Mouse (Mus musculus): ENCODE data around the gene Arhgap35.
"Not testable (repeated sequence)": the region's sequence is repeated elsewhere in the genome, so short reads cannot be mapped to it uniquely, and the experiment has no call there.

Gene Arhgap35

DNA sequence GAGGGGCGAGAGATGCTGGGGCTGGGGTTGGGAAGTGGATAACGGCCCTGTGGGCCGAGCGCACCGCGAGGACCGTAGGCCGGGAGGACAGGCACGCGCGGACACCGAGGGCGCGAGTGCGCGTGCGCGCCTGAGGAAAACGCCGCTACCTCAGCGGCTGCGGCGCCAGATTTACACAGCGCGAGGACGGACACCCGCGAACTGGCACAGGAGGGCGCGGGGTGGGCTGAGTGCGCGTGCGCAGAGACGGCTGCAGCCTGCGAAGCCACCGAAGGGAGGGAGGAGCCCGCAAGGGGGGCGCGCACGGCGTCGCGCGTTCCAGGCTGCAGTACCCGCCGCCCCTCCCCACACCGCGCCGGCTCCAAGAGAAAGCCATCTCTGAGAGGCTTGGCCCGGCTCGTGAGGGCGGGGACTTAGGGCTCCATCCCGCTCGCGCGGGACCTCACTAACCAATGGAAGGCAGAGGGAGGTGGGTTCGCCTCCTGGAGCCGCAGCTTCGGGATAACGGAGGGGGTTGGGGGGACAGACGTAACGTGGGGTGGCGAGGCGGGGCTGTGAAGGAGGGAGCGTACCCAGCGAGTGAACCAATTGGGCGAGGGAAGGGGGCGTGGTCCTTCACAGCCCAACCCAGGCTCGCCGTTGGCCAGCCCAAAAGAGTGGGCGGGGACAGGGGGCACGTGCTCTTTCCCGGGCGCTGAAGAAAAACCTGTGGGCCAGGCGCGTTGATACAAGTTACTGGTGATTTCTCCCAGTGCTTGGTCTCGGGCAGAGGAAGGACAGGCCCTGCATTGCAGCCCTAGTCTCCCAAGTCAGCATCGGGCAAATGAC lies at the start of gene Arhgap35:
Arhgap35 (minus strand) TSS at position 106 of the 828 bp plus-strand sequence.
- in situ Hi-C loops (cut with MboI; ENCODE audit: low pct_unique_long_range_greater_than_20kb in 1 of 2, low sequenced_read_pairs in 2 of 2, unreplicated experiment in 1 of 2), result no loop called here

DNA sequence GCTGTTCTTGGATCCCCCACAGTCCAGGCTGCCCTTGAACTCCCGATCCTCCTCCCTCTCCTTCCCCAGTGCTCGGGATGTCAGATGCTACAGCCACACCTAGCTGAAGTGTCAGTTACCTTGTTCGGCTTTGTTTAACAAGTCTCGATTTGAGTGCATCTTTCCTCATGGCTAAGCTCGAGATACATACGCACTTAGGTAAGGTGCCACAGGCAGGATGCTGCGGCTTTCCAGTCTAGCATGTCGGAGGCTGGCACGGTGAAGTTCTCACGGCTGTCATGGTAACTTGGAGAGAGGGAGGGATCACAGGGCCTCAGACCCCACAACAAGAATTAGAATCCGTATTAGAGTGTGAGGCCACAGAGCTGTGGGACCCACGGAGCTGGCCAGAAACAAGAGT lies 29.5 kb upstream of the Arhgap35 start:
- in situ Hi-C loops (cut with MboI; ENCODE audit: low pct_unique_long_range_greater_than_20kb in 1 of 2, low sequenced_read_pairs in 2 of 2, unreplicated experiment in 1 of 2), result no loop called here

DNA sequence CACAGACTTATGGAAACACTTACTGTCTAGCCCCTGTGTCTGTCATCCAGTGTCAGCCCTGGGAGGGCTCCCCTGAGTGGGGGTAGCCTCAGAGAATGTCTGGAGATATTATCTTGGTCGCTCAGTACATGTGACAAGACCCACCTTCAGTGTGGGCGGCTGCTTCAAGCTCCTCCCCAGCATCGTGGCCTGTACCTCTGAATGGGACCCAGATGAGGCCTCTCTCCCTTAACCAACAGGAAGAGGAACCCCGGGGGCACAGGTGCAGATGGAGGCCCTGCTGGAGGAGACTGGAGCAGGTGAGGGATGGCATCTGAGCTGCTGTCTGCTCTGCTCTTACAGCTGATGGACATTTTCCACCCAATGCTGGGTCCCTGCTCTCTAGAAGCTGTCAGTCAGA lies 28.3 kb upstream of the Arhgap35 start:
- in situ Hi-C loops (cut with MboI; ENCODE audit: low pct_unique_long_range_greater_than_20kb in 1 of 2, low sequenced_read_pairs in 2 of 2, unreplicated experiment in 1 of 2), result not testable (repeated sequence)

DNA sequence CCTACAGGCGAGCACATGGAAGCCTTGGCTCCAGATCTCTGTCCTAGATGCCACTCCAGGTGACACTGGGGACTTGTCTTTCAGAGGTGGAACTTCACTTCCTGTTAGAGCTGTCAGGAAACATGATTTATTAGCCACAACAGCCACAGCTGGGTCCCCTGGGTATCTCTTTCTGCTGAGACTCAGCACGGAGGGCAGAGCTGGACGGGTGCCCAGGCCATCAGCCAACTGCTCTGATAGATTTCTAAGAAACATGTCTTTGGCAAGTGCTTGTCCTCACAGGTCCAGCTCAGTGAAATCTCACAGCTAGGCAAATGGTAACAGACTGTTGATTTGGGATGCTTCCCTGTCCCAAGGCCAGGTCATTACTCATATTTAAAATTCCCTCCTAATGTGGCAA lies 24.2 kb upstream of the Arhgap35 start:
- in situ Hi-C loops (cut with MboI; ENCODE audit: low pct_unique_long_range_greater_than_20kb in 1 of 2, low sequenced_read_pairs in 2 of 2, unreplicated experiment in 1 of 2), result loop anchor here (5.0 to 10.0 kb wide), 2 partner anchors 53 to 56 kb away; no protein-coding TSS in a partner anchor

DNA sequence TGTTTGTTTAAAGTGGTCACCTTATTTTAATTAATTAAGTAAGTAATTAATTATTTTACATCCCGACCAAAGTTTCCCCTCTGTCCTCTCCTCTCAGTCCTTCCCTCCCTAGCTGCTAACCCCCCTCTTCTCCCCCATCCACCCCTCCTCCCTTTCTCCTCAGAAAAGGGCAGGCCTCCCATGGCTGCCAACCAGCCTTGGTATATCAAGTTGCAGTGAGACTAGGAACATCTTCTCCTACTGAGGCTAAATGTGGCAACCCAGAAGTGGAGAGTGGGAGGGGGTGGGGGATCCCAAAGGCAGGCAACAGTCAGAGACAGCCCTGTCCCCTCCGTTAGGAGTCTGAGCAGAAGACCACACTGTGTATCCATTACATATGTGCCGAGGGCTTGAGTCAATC lies 20.3 kb upstream of the Arhgap35 start:
- in situ Hi-C loops (cut with MboI; ENCODE audit: low pct_unique_long_range_greater_than_20kb in 1 of 2, low sequenced_read_pairs in 2 of 2, unreplicated experiment in 1 of 2), result loop anchor here (5.0 to 10.0 kb wide), 2 partner anchors 57 to 60 kb away; no protein-coding TSS in a partner anchor

DNA sequence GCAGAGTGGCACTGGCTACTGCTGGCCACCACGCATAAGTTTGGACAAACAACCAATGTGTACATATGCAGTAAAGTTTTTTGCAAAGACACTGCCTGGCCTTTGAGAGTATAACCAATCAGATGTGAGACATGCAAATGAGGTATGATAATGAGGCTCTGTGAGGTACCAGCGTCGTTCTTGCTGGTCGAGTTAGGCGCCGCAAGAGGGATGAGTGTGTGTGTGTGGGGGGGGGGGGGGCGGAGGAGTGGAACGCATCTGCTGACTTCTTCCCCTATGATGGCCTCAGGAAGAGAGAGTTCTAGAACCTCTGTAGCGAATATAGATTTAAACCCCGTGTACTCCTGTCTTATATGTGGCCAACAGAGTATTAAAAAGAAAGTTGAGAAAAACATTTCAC lies 19.1 kb upstream of the Arhgap35 start:
- in situ Hi-C loops (cut with MboI; ENCODE audit: low pct_unique_long_range_greater_than_20kb in 1 of 2, low sequenced_read_pairs in 2 of 2, unreplicated experiment in 1 of 2), result loop anchor here in 1 of 2 experiments (10.0 kb wide), 1 partner anchor 61 kb away; no protein-coding TSS in a partner anchor

DNA sequence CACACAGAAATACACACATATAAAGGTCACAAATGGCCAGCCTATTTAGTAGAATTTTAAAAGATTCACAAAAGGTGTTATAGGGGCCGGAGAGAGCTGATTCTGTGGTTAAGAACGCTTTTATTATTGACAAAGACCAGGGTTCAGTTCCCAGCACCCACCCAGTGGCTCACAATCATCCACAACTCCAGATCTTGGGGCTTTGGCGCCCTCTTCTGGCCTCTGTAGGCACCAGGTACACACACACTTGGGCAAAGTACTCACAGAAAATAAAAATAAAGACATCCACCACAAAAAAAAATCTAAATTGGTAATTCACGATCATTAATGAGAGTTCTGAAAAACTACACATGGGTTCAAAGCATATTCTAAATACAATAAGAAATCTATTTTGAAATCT lies 17.1 kb upstream of the Arhgap35 start:
- in situ Hi-C loops (cut with MboI; ENCODE audit: low pct_unique_long_range_greater_than_20kb in 1 of 2, low sequenced_read_pairs in 2 of 2, unreplicated experiment in 1 of 2), result loop anchor here in 1 of 2 experiments (10.0 kb wide), 1 partner anchor 63 kb away; no protein-coding TSS in a partner anchor

DNA sequence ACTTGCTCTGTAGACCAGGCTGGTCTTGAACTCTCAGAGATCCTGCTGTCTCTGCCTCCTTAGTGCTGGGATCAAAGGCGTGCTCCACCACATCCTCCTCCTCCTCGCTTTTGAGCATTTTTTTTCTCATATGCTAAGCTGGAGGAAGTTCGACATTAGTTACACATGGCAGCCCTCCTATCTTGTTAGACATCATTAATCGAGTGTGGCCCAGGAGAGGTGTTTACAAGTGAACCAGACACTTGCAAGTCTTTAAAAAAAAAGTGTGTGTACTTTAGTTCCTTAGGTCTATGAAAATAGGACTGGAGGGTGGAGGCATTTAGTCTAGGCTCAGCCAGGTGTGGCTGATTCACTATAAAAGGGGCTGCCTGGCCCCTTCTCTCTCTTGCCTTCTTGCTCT lies 16.2 kb upstream of the Arhgap35 start:
- in situ Hi-C loops (cut with MboI; ENCODE audit: low pct_unique_long_range_greater_than_20kb in 1 of 2, low sequenced_read_pairs in 2 of 2, unreplicated experiment in 1 of 2), result loop anchor here in 1 of 2 experiments (10.0 kb wide), 1 partner anchor 64 kb away; no protein-coding TSS in a partner anchor

DNA sequence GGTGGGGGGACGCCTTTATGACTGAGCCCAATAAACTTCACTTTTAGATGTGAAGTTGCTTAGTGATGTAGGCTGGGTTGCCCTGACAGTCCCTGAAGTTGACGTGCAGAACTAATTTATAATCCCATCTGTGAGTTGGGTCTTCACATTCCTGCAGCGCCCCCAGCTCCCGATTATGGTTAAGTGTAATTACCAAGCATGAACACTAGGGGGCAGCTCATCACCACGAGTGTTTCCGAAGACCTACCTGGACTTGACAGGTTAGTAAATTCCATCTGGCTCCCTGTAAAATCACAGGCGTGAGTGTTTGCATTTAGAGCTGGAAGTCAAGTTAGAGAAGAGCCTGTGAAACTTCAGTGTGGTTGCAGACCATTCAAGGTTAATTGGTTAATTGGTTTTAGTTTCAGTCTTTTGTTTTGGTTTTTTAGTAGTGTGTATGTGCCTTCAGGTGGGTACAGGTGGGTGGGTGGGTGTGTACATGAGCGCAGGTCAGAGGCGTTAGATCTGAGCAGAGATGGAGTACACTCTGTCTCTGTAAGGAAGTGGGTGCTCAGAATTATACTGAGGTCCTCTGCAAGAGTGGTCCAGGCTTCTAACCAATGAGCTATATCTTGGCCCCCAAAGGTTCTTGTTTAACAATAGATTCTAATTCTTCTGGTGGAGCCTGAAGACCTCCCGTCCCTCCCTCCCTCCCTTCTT lies 15.0 kb upstream of the Arhgap35 start:
- in situ Hi-C loops (cut with MboI; ENCODE audit: low pct_unique_long_range_greater_than_20kb in 1 of 2, low sequenced_read_pairs in 2 of 2, unreplicated experiment in 1 of 2), result loop anchor here in 1 of 2 experiments (10.0 kb wide), 1 partner anchor 65 kb away; no protein-coding TSS in a partner anchor

DNA sequence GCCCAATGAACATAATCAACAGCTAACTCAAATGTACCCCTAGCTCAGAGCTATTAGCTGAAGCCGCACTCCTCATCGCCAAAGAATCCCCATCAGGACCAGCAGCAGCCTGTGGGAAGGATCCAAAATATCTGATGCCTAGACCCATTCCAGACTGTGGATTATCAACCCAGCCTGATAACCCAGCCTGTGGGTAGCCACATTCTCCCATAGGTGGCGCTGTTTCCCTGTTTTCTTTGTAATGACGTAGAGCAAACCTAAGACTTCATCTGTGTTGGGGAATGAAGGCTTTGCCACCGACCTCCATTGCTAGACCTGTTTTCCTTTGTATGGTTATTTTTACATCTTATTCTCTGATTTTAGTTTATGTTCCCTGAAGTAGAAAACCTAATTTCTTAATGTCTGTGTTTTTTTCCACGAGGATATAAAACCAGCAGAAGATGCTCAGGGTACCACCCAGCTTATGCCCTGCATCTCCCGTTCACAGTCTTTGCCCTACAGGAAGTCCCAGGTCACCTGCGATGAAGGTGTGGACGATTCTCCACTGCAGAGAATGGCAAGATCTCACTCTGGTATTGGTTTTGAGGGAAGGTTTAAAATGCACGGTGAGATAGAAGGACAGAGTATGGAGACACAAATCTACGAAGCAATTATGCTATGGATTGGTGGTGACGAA lies 13.4 kb upstream of the Arhgap35 start:
- in situ Hi-C loops (cut with MboI; ENCODE audit: low pct_unique_long_range_greater_than_20kb in 1 of 2, low sequenced_read_pairs in 2 of 2, unreplicated experiment in 1 of 2), result no loop called here

DNA sequence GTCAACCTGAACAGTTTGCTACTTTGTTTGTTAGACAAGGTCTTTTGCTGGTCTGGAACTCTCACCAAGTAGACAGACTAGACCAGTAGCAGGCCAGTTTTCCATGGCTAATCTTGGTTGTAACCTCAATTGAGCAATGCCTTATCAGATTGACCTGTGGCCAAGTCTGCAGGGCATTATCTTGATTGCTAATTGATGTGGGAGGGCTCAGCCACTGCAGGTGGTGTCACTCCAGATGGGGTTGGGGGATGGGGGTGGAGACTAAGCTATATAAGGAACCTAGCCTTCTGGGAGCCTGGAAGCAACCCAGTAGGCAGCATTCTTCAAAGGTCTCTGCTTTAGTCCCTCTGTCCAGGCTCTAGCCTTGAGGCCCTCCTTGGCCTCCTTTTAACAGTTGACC lies 8.9 kb upstream of the Arhgap35 start:
- in situ Hi-C loops (cut with MboI; ENCODE audit: low pct_unique_long_range_greater_than_20kb in 1 of 2, low sequenced_read_pairs in 2 of 2, unreplicated experiment in 1 of 2), result no loop called here

DNA sequence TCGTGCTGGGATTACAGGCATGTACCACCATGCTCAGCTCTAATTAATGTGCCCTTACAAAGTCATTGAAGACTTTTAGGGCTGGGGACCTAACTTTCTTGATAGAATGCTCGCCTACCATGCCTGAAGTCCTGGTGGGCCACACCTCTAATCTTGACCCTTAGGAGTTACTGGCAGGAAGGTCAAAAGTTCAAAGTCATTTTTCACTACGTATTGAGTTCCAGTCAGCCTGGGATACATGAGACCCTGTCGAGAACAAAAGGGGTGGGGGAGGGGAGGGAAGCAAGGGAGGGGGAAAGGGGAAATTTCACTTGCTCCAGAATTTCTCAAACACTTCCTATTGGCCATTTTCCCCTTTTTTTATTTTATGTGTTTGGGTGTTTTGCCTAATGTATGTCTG lies 8.3 kb upstream of the Arhgap35 start:
- in situ Hi-C loops (cut with MboI; ENCODE audit: low pct_unique_long_range_greater_than_20kb in 1 of 2, low sequenced_read_pairs in 2 of 2, unreplicated experiment in 1 of 2), result no loop called here

DNA sequence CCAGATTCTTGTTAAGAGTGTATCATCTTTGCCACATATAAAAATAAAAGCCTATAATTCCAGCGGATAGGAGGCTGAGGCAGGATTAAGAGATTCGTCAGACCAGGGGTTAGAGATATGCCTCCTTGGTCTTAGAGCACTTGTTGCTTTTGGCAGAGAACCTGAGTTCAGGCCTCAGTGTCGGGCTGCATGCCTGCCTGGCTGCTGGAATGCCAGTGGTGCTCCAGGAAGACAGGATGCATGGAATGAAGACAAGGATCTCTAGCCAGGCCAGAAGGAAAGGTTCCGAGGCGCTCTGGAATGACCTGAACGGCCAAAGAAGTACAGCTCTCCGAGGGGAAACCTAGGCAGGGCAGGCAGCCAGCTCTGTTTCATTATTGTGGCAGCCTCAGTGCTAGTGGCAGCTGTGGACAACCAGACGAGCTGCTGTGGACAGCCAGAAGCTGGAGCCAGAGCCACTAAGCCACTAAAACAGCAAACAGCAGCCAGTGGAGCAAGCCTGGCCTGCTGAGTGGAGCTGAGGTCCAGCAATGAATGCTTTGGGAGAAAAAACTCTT lies 6.4 kb upstream of the Arhgap35 start:
- in situ Hi-C loops (cut with MboI; ENCODE audit: low pct_unique_long_range_greater_than_20kb in 1 of 2, low sequenced_read_pairs in 2 of 2, unreplicated experiment in 1 of 2), result no loop called here

DNA sequence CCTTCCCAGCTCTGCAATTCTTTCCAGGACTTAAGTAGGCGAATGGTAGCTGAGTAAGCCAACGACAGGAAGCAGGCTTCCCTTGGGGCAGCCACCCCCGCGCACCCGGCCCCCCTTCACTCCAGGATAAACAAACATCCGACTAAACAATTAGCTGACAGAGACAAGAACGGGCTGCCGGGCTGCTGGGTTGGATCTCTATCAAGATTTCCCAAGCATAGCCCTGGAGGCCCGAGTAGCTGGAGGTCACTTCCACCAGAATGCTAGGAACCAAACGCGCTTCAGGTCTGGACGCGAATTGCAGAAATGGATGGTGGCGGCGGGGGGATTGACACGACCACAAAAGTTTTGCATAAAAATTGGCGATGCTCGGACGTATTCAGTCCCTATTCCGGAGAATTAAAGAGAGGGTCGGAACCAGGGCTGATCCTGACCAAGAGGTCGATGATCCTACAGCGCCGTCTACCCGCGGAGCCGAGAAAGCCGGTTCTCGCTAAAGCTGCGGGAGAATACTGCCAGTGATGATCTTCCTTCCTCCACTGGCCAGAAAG lies 3.9 kb upstream of the Arhgap35 start:
- in situ Hi-C loops (cut with MboI; ENCODE audit: low pct_unique_long_range_greater_than_20kb in 1 of 2, low sequenced_read_pairs in 2 of 2, unreplicated experiment in 1 of 2), result no loop called here

DNA sequence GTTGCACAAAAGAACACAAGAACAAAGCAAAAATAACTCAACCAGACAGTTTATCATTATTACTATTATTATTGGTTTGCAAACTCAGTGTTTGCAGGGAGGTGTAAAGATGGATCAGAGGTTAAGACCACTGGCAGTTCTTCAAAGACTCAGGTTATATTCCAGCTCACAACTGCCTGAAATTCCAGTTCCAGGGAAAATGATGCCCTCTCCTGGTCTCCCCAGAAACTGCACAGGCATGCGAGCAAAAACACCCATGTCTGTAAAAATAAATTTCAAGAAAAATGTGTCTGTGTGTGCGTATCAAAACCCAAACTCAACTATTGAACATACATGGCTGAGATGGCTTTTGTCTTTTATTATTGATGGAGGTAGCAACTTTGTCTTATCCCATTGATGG lies 2.3 kb upstream of the Arhgap35 start:
- in situ Hi-C loops (cut with MboI; ENCODE audit: low pct_unique_long_range_greater_than_20kb in 1 of 2, low sequenced_read_pairs in 2 of 2, unreplicated experiment in 1 of 2), result no loop called here

DNA sequence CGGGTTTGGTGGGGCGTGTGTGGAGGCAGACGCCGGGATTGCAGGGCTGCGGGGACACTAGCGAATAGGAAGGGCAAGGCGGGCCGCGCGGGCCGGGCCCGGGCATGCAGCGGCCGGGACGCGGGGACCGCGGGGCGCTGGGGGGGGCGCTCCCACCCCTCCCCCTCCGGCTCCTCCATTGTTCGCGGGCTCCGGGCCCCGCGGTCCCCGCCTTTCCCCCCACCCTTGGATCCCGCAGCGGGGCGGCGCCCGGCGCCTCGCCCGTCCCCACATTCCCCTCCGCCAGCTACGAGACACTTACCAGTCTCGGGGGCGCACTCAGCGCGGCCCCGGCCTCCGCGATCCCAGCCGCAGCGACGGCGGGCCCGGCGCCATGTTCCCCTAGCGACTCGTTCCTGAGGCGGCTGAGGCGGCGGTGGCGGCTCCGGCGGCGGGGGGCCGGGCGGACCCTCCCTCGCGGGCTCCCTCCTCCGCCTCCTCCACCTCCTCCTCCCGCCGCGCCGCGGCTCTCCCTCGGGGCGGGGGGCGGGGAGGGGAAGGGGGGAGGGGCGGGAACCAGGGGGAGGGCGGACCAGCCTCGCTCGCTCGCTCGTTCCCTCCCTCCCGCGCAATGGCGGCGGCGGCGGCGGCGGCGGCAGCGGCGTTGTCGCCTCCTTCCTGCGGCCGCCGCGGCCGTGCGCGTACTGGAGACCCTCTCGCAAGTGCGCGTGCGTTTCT lies 464 bp downstream of the Arhgap35 start:
- in situ Hi-C loops (cut with MboI; ENCODE audit: low pct_unique_long_range_greater_than_20kb in 1 of 2, low sequenced_read_pairs in 2 of 2, unreplicated experiment in 1 of 2), result no loop called here

DNA sequence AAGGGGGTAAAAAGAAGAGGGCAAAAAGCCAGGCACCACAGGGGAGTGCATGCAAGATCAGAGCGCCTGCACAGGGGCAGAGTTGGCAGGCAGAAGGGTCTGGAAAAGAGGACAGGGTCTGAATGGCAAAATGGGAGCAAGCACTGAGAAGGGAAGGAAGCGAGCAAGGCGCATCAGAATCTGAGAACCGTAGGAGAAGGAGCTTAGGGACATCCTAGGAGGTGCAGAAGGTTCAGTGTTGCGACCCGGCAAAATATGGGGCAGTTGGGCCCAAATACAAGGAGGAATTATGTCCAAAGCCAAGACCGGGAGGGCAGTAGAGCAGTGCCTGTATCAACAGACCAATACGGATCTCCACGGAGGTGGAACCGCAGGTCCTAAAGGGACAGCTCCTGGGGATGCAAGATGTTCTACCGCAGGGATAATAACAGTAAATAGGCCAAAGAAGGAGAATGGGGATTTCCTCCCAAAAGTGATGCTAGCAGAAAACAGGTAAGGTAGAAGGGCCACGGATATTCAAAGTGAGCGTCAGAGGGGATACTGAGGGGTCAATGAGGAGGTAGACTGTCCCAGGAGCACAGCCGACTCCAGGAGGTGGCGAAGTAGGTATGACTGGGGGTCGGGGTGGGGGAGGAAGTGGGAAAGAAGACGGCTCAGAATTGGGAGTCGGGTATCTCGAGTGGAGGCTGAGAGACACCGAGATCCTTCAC lies 1.2 kb downstream of the Arhgap35 start:
- in situ Hi-C loops (cut with MboI; ENCODE audit: low pct_unique_long_range_greater_than_20kb in 1 of 2, low sequenced_read_pairs in 2 of 2, unreplicated experiment in 1 of 2), result no loop called here

Measured in mouse embryonic stem cell (cell line).